Mouse (Mus musculus): ENCODE measurements around the gene Olfr868.

Olfr868 gene

DNA sequence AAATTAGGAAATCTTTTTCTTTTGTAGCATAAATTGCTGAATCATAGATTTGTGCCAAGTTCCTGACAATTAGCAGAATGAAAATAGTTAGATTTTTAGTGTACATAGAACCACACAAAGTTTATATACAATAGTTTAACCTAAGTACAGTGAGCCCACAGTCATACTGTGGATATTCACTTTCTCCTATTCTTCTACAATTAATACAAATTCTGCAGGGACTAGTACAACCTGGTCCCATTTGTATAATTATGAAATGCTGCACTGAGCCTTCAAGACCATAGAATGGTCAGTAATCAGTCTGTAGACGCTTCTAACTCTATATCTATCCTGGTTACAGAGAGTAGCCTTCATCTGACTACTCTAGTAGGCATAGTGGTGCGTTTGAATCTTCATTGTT lies at the start of gene Olfr868:
Gene Olfr868, plus strand, starts transcription at position 301 of the 400 bp plus-strand sequence.
- no peak for DNase-seq (ENCODE audit: low read depth)

DNA sequence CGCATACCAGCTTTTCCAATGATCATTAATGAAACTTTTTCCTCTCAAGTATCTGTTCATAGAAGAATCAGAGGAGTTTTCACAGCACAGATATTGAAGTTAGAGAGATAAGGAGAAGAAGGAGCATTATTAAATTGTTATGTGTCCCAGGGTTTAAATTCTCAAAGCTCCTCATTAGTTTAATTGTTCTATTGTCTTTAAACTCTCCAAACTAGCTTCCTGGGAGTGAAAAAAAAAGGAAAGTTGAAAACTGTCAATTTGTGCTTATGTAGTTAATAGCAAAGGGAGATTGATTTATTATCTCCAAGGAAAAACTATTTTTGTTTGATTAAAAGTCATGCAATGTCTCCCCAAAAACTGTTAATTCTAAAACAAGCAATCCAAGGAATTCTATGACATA lies 41.0 kb upstream of the Olfr868 start, which contains the start of gene Olfr867:
Gene Olfr867, minus strand, starts transcription at position 101 of the 400 bp plus-strand sequence.
- no peak for DNase-seq (ENCODE audit: low read depth)

DNA sequence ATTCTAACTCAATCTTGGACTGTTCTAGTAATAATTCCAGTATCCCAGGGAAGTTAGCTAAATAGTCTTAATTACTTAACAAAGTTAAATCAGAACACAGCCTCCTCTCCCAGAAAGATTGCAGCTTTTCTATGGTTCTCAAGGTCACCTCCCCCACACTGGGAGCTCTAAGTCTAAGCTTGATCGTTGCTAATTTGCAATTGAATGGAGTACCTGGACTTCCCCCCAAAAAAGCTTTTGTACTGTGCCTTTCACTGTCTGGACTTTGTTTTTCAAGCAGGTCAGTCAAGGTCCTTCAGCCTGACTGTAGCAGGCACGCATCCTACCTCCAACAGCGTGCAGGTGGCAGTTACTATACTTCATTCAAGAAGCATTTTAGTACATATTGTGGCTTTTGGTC lies 28.2 kb upstream of the Olfr868 start:
- no peak for DNase-seq (ENCODE audit: low read depth)

DNA sequence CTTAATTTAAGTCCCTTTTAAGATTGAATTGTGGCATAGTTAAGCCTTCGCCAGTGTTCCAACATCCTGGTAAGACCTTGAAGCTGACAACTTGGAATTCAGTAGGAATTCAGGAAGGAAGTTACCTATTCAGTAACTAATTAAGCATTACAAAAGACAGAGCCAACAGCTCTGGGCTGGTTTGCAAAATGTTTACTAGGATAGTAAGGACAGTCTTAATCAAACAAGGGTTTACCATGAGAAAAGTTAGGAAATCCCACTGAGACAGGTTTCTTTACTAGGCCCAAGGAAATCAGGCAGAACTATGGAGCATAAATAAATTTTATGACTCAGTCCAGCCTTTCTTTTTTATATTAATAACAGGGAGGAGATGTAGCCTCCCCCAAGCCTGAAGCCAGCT lies 27.1 kb upstream of the Olfr868 start:
- no peak for DNase-seq (ENCODE audit: low read depth)

DNA sequence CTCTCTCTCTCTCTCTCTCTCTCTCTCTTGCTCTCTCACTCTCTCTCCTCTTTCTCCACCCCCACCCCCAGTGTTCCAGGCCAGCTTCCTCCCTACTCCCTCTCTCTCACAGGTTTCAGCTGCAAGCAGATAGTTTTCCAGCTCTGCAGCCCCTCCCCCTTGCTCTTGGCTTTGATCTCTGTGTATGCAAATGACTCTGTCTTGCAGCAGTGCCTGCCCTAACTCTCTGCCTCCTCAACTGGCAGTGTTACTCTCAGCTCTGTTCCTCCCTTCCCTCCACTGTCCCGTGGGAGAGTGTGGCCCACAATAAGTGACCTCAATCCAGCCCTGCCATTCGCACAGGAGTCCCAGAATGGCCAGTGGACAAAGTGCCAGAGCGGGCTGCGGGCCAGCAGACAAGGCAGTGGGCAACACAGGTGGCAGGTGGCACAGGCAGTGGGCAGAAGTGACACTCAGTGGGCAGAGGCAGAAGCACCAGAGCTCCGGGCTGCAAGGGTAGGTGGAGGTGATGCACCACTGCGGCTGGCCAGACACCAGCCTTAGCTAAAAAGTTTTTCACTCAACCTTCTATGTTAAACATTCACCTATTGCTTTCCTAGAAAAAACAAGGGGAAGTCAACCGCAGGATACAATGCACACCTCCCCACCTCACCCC lies 24.8 kb upstream of the Olfr868 start:
- DNase-seq (ENCODE audit: low read depth), result no peak

DNA sequence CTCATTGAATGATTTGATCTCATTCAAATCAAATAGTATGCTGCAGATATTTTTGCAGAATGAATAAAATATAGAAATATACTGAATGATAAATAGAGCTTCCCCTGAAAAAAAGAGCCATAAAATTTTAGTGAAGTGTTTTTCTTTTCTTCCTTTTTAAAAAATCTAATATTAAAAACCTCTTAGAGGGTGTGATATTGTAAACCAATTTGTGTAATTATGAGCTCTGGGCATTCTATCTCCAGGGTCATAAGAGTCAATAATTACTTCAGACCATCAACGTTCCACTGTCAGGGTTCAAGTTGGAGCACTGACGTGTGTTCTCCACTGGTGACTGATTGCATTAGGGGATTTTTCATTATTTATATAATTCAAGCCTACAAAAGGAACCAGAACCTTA lies 30.3 kb downstream of the Olfr868 start, which contains the start of gene Olfr869:
Gene Olfr869, plus strand, starts transcription at position 301 of the 400 bp plus-strand sequence.
- no peak for DNase-seq (ENCODE audit: low read depth)

DNA sequence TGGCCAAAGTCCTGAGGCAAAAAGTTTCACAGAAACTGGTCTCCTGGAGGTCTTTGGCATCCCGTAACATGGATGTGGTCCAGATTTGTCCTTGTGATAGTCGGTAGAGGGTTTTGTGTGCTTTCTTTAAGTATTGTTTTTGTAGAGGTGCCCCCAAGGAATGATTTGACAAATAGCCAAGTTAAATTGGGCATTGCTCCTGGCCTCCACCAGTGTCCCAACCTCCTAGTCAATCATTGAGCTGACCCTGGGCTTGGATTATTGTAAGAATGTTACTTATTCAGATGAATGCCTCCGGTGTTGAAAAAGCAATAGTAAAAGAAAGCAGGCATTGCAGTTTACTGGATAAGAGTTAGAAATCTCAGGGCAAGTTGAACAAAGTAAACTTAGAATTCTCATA lies 51.3 kb downstream of the Olfr868 start:
- no peak for DNase-seq (ENCODE audit: low read depth)

Measured in induced T-regulatory cell, adult 2 months (primary cell).